Mouse (Mus musculus) liver, embryonic 14 days (tissue): ENCODE results near the gene Vmn2r1. TPM values are rescaled to one million over a fixed set of nuclear protein-coding genes. Genes with fewer than 3 reads are reported as not detected.

Experiments
- polyA plus RNA-seq: library from polyadenylated mRNA; depleted of rRNA; stranded (reverse); fragments of >200 nt; gene quantifications from 2 replicates; pipeline ENCODE4 v1.2.3, GENCODE M21; 2012; rRNA removed

Vmn2r1 gene
- under 0.01 and 0.01 TPM in 2 replicates for polyA plus RNA-seq

GRCm38 (mm10) chr3:64081247-64081646 is at the start of gene Vmn2r1:
TSS of gene Vmn2r1 (plus strand) at chr3:64081547.

GRCm38 (mm10) chr3:64141878-64142508 is 60.6 kb downstream of the Vmn2r1 start, which contains the start of gene Vmn2r2:
TSS of gene Vmn2r2 (minus strand) at chr3:64141928.

Other genes starting within 250 kb of the Vmn2r1 start
- gene Plch1, start 182.1 kb upstream of the Vmn2r1 start, polyA plus RNA-seq = 0.10 and 0.12 TPM in 2 replicates
- 1.2 TPM in 2 replicates for gene E130311K13Rik, start 152.1 kb upstream of the Vmn2r1 start, polyA plus RNA-seq
- gene Slc33a1, start 116.8 kb upstream of the Vmn2r1 start, polyA plus RNA-seq = 5.7 and 6.9 TPM in 2 replicates
- gene Gmps, start 105.4 kb upstream of the Vmn2r1 start, polyA plus RNA-seq = 7.7 and 9.5 TPM in 2 replicates
- not detected in 2 replicates for gene Vmn2r2, start 60.4 kb downstream of the Vmn2r1 start, polyA plus RNA-seq
- gene Vmn2r3, start 208.2 kb downstream of the Vmn2r1 start, polyA plus RNA-seq = not detected in 2 replicates